Mouse (Mus musculus) kidney, postnatal 14 days (tissue): ENCODE results near the gene Ap3b1.
"Not testable (repeated sequence)": the region's sequence is repeated elsewhere in the genome, so short reads cannot be mapped to it uniquely, and the experiment has no call there.

Experiments used
- DNase-seq: peaks from one replicate; pipeline ENCODE4 v3.0.0; 2022; ENCODE audit warnings: mixed read lengths

Gene Ap3b1

GRCm38 (mm10) chr13:94358401-94359265 is at the start of gene Ap3b1:
Gene Ap3b1, plus strand, starts transcription at chr13:94358960.
- DNase-seq, result peak; percentile 94

GRCm38 (mm10) chr13:94312812-94313211 is 45.9 kb upstream of the Ap3b1 start:
- not testable (repeated sequence) for DNase-seq

- no peak for DNase-seq
Measured at GRCm38 (mm10) chr13:94316975-94317511, 41.7 kb upstream of the Ap3b1 start.

- no peak for DNase-seq
Measured at GRCm38 (mm10) chr13:94321094-94321792, 37.5 kb upstream of the Ap3b1 start.

- no peak for DNase-seq
Measured at GRCm38 (mm10) chr13:94322475-94322874, 36.3 kb upstream of the Ap3b1 start.

- DNase-seq, result peak; percentile 29
Measured at GRCm38 (mm10) chr13:94328063-94328462, 30.7 kb upstream of the Ap3b1 start.

- not testable (repeated sequence) for DNase-seq
Measured at GRCm38 (mm10) chr13:94329005-94329404, 29.8 kb upstream of the Ap3b1 start.

- DNase-seq, result no peak
Measured at GRCm38 (mm10) chr13:94330392-94330979, 28.3 kb upstream of the Ap3b1 start.

GRCm38 (mm10) chr13:94338357-94338756 is 20.4 kb upstream of the Ap3b1 start:
- DNase-seq, result no peak

GRCm38 (mm10) chr13:94343192-94343591 is 15.6 kb upstream of the Ap3b1 start:
- DNase-seq, result no peak

GRCm38 (mm10) chr13:94344600-94344999 is 14.2 kb upstream of the Ap3b1 start:
- not testable (repeated sequence) for DNase-seq

- DNase-seq, result no peak
Measured at GRCm38 (mm10) chr13:94354584-94354983, 4.2 kb upstream of the Ap3b1 start.

- no peak for DNase-seq
Measured at GRCm38 (mm10) chr13:94358101-94358400, 709 bp upstream of the Ap3b1 start.

- DNase-seq, result no peak
Measured at GRCm38 (mm10) chr13:94359282-94359920, 641 bp downstream of the Ap3b1 start.

GRCm38 (mm10) chr13:94361013-94361580 is 2.3 kb downstream of the Ap3b1 start:
- not testable (repeated sequence) for DNase-seq

- DNase-seq, result no peak
Measured at GRCm38 (mm10) chr13:94364336-94364735, 5.6 kb downstream of the Ap3b1 start.

GRCm38 (mm10) chr13:94365108-94365907 is 6.5 kb downstream of the Ap3b1 start:
- DNase-seq, result no peak

GRCm38 (mm10) chr13:94367869-94368268 is 9.1 kb downstream of the Ap3b1 start:
- DNase-seq, result no peak

- peak; percentile 34 for DNase-seq
Measured at GRCm38 (mm10) chr13:94370521-94370920, 11.8 kb downstream of the Ap3b1 start.

- no peak for DNase-seq
Measured at GRCm38 (mm10) chr13:94372066-94372465, 13.3 kb downstream of the Ap3b1 start.

- no peak for DNase-seq
Measured at GRCm38 (mm10) chr13:94374131-94374530, 15.4 kb downstream of the Ap3b1 start.
